In genomic region chr7:27333316-27333941, GRCm38 (mm10) we compare ENCODE assay signal across 8 mouse cellular contexts. TPM values are rescaled to one million over a fixed set of nuclear protein-coding genes. Genes with fewer than 3 reads are reported as not detected.
A peak's percentile ranks its signal among the peaks of the same experiment; 100 is the strongest.
DNase-seq lines count a peak whose midpoint lies in the region; ATAC-seq and TF ChIP-seq lines count a peak whose summit lies in the region.

No protein-coding gene starts in this region.

- H3K9me3 ChIP-seq in embryonic facial prominence, embryonic 14.5 days (ENCODE audit: control insufficient read depth, low read length), result no peaks in the 10 kb centered on the region
- H3K9me3 ChIP-seq in hindbrain, embryonic 11.5 days (ENCODE audit: control insufficient read depth, low read length), result no peaks in the 10 kb centered on the region
- H3K9me3 ChIP-seq in liver, embryonic 16.5 days (replicated peaks; ENCODE audit: control insufficient read depth, low read length), result no peaks in the 10 kb centered on the region

- H3K36me3 ChIP-seq in spleen, adult 2 months (ENCODE audit: control insufficient read depth, insufficient read depth, low read length), result no peaks in the 10 kb centered on the region
- no peaks in the 10 kb centered on the region for H3K36me3 ChIP-seq in embryonic facial prominence, embryonic 14.5 days (ENCODE audit: control insufficient read depth, insufficient read depth, low read length)
- H3K36me3 ChIP-seq in hindbrain, embryonic 11.5 days (ENCODE audit: control insufficient read depth, insufficient read depth, low read length), result no peaks in the 10 kb centered on the region
- no peaks in the 10 kb centered on the region for H3K36me3 ChIP-seq in liver, embryonic 16.5 days (ENCODE audit: control insufficient read depth, insufficient read depth)

- peaks cover 21% of the 10 kb centered on the region for H3K27me3 ChIP-seq in spleen, adult 2 months (ENCODE audit: control insufficient read depth, insufficient read depth, low read length)
- H3K27me3 ChIP-seq in embryonic facial prominence, embryonic 14.5 days (replicated peaks; ENCODE audit: control insufficient read depth, insufficient read depth, low read length), result peaks cover 63% of the 10 kb centered on the region
- peaks cover 90% of the 10 kb centered on the region for H3K27me3 ChIP-seq in hindbrain, embryonic 11.5 days (ENCODE audit: control insufficient read depth, insufficient read depth, low read length)
- H3K27me3 ChIP-seq in liver, embryonic 16.5 days (ENCODE audit: control insufficient read depth, insufficient read depth, low read depth, low read length), result peaks cover 100% of the 10 kb centered on the region

- peak overlapping the region; percentile 99 for H3K4me2 ChIP-seq in embryonic facial prominence, embryonic 14.5 days (ENCODE audit: low read depth, low read length)
- H3K4me2 ChIP-seq in hindbrain, embryonic 11.5 days (replicated peaks; ENCODE audit: low read depth, low read length), result peak overlapping the region; percentile 57
- peak overlapping the region; percentile 42 for H3K4me2 ChIP-seq in liver, embryonic 16.5 days (ENCODE audit: low read depth, low read length)

- peaks cover 32% of the 10 kb centered on the region for H3K4me1 ChIP-seq in spleen, adult 2 months (ENCODE audit: control insufficient read depth, insufficient read depth, insufficient read length)
- peaks cover 43% of the 10 kb centered on the region for H3K4me1 ChIP-seq in embryonic facial prominence, embryonic 14.5 days (ENCODE audit: control insufficient read depth, insufficient read depth, low read length)
- H3K4me1 ChIP-seq in hindbrain, embryonic 11.5 days (replicated peaks; ENCODE audit: control insufficient read depth, insufficient read depth, low read length), result peaks cover 21% of the 10 kb centered on the region
- peaks cover 20% of the 10 kb centered on the region for H3K4me1 ChIP-seq in liver, embryonic 16.5 days (ENCODE audit: control insufficient read depth, low read depth, low read length)

- TF ChIP-seq CTCF in spleen, adult 2 months (IDR thresholded peaks at IDR 0.05; ENCODE audit: extremely low read depth, insufficient read depth, insufficient read length, insufficient replicate concordance), result no peak

- DNase-seq in spleen, adult 2 months (ENCODE audit: low read depth in 1 of 2, low spot score in 2 of 2), result no peak
- DNase-seq in spleen, postnatal 10 days (ENCODE audit: low spot score in 2 of 2), result no peak
- DNase-seq in embryonic facial prominence, embryonic 14.5 days (ENCODE audit: low spot score), result no peak
- DNase-seq in hindbrain, embryonic 11.5 days (ENCODE audit: low spot score), result peak; percentile 56
- peak; percentile 80 for DNase-seq in testis, postnatal 10 days (ENCODE audit: low spot score)
- DNase-seq in layer of hippocampus, postnatal 14 days (ENCODE audit: low spot score in 2 of 2), result no peak
- DNase-seq in natural killer cell, adult 2 months (ENCODE audit: low spot score in 2 of 2), result no peak

- TF ChIP-seq POLR2A in spleen, adult 2 months (IDR thresholded peaks at IDR 0.05; ENCODE audit: low read depth, low read length), result no peak

- H3K27ac ChIP-seq in spleen, adult 2 months (ENCODE audit: insufficient read depth, low read length), result no peak overlapping the region
- H3K27ac ChIP-seq in embryonic facial prominence, embryonic 14.5 days (replicated peaks; ENCODE audit: low read depth, low read length), result peak overlapping the region; percentile 73
- H3K27ac ChIP-seq in hindbrain, embryonic 11.5 days (ENCODE audit: low read depth, low read length), result no peak overlapping the region
- no peak overlapping the region for H3K27ac ChIP-seq in liver, embryonic 16.5 days (ENCODE audit: low read length)

- ATAC-seq in embryonic facial prominence, embryonic 14.5 days (ENCODE audit: low read depth), result no peak
- ATAC-seq in hindbrain, embryonic 11.5 days (ENCODE audit: low FRiP score), result no peak
- no peak for ATAC-seq in liver, embryonic 16.5 days (ENCODE audit: low read depth)

- peak overlapping the region; percentile 82 for H3K9ac ChIP-seq in embryonic facial prominence, embryonic 14.5 days (ENCODE audit: low read depth, low read length)
- H3K9ac ChIP-seq in hindbrain, embryonic 11.5 days (ENCODE audit: low read depth, low read length), result 0 out of 2 replicates have a peak overlapping the region, but pooled peaks have one; percentile 17
- no peak overlapping the region; the same call in 1 of the 2 replicates for H3K9ac ChIP-seq in liver, embryonic 16.5 days (ENCODE audit: low read depth, low read length)

- H3K4me3 ChIP-seq in spleen, adult 2 months (ENCODE audit: extremely low read depth, insufficient read depth, insufficient read length), result peak overlapping the region; percentile 26; the same call in 1 of the 2 replicates
- peak overlapping the region; percentile 60 for H3K4me3 ChIP-seq in embryonic facial prominence, embryonic 14.5 days (ENCODE audit: low read depth, low read length)
- peak overlapping the region; percentile 31 for H3K4me3 ChIP-seq in hindbrain, embryonic 11.5 days (ENCODE audit: low read depth, low read length)
- H3K4me3 ChIP-seq in liver, embryonic 16.5 days (ENCODE audit: low read depth, low read length), result peak overlapping the region; percentile 45

- 1% methylated on average over 51 of the region's 77 CpGs for WGBS in spleen, adult 2 months
- under 1% methylated on average over 37 of the region's 77 CpGs for WGBS in embryonic facial prominence, embryonic 14.5 days
- WGBS in hindbrain, embryonic 11.5 days, result under 1% methylated on average over 39 of the region's 77 CpGs
- WGBS in liver, embryonic 16.5 days (ENCODE audit: insufficient replicate concordance), result 1% methylated on average over 42 of the region's 77 CpGs

RNA-seq across cellular contexts. Expression of gene Ltbp4, which starts 4.1 kb away (rescaled TPM):
- 157 and 164 TPM in 2 replicates for polyA plus RNA-seq in spleen, adult 2 months (2012; rRNA removed)
- polyA plus RNA-seq in embryonic facial prominence, embryonic 14.5 days (2014; fragmentation: Nextera tagmentation; extraction: Ambion mirVana), result 74.2 and 74.8 TPM in 2 replicates
- polyA plus RNA-seq in hindbrain, embryonic 11.5 days (2014; fragmentation: Nextera tagmentation; extraction: Ambion mirVana), result 2.4 and 3.9 TPM in 2 replicates
- polyA plus RNA-seq in liver, embryonic 16.5 days (2015; fragmentation: Nextera tagmentation; extraction: Ambion mirVana), result 5.2 and 7.6 TPM in 2 replicates
- 10 to 100 TPM; 55.0 to 55.3 TPM for total RNA-seq in layer of hippocampus, postnatal 14 days (2021)

RNA-seq across cellular contexts. Expression of gene Shkbp1, which starts 22.4 kb away (rescaled TPM):
- polyA plus RNA-seq in spleen, adult 2 months (2012; rRNA removed), result 130 and 166 TPM in 2 replicates
- polyA plus RNA-seq in embryonic facial prominence, embryonic 14.5 days (2014; fragmentation: Nextera tagmentation; extraction: Ambion mirVana), result 26.5 and 30.3 TPM in 2 replicates
- 51.5 and 56.7 TPM in 2 replicates for polyA plus RNA-seq in hindbrain, embryonic 11.5 days (2014; fragmentation: Nextera tagmentation; extraction: Ambion mirVana)
- polyA plus RNA-seq in liver, embryonic 16.5 days (2015; fragmentation: Nextera tagmentation; extraction: Ambion mirVana), result 16.1 and 16.5 TPM in 2 replicates
- 10 to 100 TPM; 24.7 to 26.2 TPM for total RNA-seq in layer of hippocampus, postnatal 14 days (2021)

RNA-seq across cellular contexts. Expression of gene Gm20479, which starts 23.8 kb away (rescaled TPM):
- polyA plus RNA-seq in spleen, adult 2 months (2012; rRNA removed), result 0.47 and 0.54 TPM in 2 replicates
- polyA plus RNA-seq in embryonic facial prominence, embryonic 14.5 days (2014; fragmentation: Nextera tagmentation; extraction: Ambion mirVana), result not detected in 2 replicates
- polyA plus RNA-seq in hindbrain, embryonic 11.5 days (2014; fragmentation: Nextera tagmentation; extraction: Ambion mirVana), result 0.33 and 0.57 TPM in 2 replicates
- polyA plus RNA-seq in liver, embryonic 16.5 days (2015; fragmentation: Nextera tagmentation; extraction: Ambion mirVana), result 0.23 and 0.44 TPM in 2 replicates
- total RNA-seq in layer of hippocampus, postnatal 14 days (2021), result not detected

Comparison
In these comparisons a context has a peak if more than half of its experiments do, and no peak if none do; other contexts are left out.
1. DNase-seq: peak in hindbrain, embryonic 11.5 days (single experiment) and testis, postnatal 10 days (single experiment); none in spleen, adult 2 months (0 of 2), spleen, postnatal 10 days (0 of 2), embryonic facial prominence, embryonic 14.5 days (single experiment), layer of hippocampus, postnatal 14 days (0 of 2) and natural killer cell, adult 2 months (0 of 2).
2. H3K4me2 ChIP-seq: peak in every context shown above with its lines; median percentile 99 in embryonic facial prominence, embryonic 14.5 days; 57 in hindbrain, embryonic 11.5 days; 42 in liver, embryonic 16.5 days.
3. Peak in every context shown above with its lines, with median percentiles within 50 percentile points of each other: H3K4me3 ChIP-seq.